Mouse (Mus musculus) cerebellum, adult 9-10 months (tissue): ENCODE measurements at regions not wholly inside any gene's neighbourhood (a gene's known extent, or its start where the extent isn't known, plus 50 kb on each side); places are given as distances from the start of the nearest gene placed in this dataset.

Experiments used
- DNase-seq: peaks from one replicate; pipeline ENCODE4 v3.0.0; 2022

- DNase-seq, result peak; percentile 72
These were observed 439.4 kb upstream of the Kif2a start for GRCm38 (mm10) chr13:107461048-107461912.

GRCm38 (mm10) chr13:107458730-107459129, 436.8 kb upstream of the Kif2a start:
- no peak for DNase-seq

- no peak for DNase-seq
These were observed 435.3 kb upstream of the Kif2a start for GRCm38 (mm10) chr13:107457270-107457669.

- DNase-seq, result no peak
These were observed 434.5 kb upstream of the Kif2a start for GRCm38 (mm10) chr13:107456394-107456793.

- peak; percentile 94 for DNase-seq
These were observed 427.8 kb upstream of the Kif2a start for GRCm38 (mm10) chr13:107449598-107450179.

- no peak for DNase-seq
These were observed 425.9 kb upstream of the Kif2a start for GRCm38 (mm10) chr13:107447813-107448212.

- no peak for DNase-seq
These were observed 397.6 kb upstream of the Kif2a start for GRCm38 (mm10) chr13:107419363-107420155.

GRCm38 (mm10) chr13:107410267-107410666, 388.3 kb upstream of the Kif2a start:
- peak; percentile 68 for DNase-seq

- no peak for DNase-seq
These were observed 385.7 kb upstream of the Kif2a start for GRCm38 (mm10) chr13:107407674-107408026.

GRCm38 (mm10) chr13:107406977-107407673, 385.2 kb upstream of the Kif2a start:
- DNase-seq, result no peak

- no peak for DNase-seq
These were observed 376.9 kb upstream of the Kif2a start for GRCm38 (mm10) chr13:107398621-107399363.

GRCm38 (mm10) chr13:107396036-107396435, 374.1 kb upstream of the Kif2a start:
- DNase-seq, result no peak

- no peak for DNase-seq
These were observed 372.5 kb upstream of the Kif2a start for GRCm38 (mm10) chr13:107394451-107394850.

GRCm38 (mm10) chr13:107389535-107390150, 367.7 kb upstream of the Kif2a start:
- no peak for DNase-seq

GRCm38 (mm10) chr13:107389074-107389473, 367.1 kb upstream of the Kif2a start:
- DNase-seq, result no peak

- no peak for DNase-seq
These were observed 356.1 kb upstream of the Kif2a start for GRCm38 (mm10) chr13:107378076-107378475.

- DNase-seq, result no peak
These were observed 350.7 kb upstream of the Kif2a start for GRCm38 (mm10) chr13:107372666-107373065.

GRCm38 (mm10) chr13:107371616-107372582, 350.0 kb upstream of the Kif2a start:
- DNase-seq, result no peak

GRCm38 (mm10) chr13:107367639-107368038, 345.7 kb upstream of the Kif2a start:
- DNase-seq, result no peak

GRCm38 (mm10) chr13:107365766-107366165, 343.8 kb upstream of the Kif2a start:
- no peak for DNase-seq

GRCm38 (mm10) chr13:107365241-107365640, 343.3 kb upstream of the Kif2a start:
- DNase-seq, result no peak
